Mouse (Mus musculus): ENCODE measurements around the gene Aldh3b3. TPM values are rescaled to one million over a fixed set of nuclear protein-coding genes. Genes with fewer than 3 reads are reported as not detected.

The Aldh3b3 gene
- polyA plus RNA-seq, 1 experiment from 2014 or later = not detected

DNA sequence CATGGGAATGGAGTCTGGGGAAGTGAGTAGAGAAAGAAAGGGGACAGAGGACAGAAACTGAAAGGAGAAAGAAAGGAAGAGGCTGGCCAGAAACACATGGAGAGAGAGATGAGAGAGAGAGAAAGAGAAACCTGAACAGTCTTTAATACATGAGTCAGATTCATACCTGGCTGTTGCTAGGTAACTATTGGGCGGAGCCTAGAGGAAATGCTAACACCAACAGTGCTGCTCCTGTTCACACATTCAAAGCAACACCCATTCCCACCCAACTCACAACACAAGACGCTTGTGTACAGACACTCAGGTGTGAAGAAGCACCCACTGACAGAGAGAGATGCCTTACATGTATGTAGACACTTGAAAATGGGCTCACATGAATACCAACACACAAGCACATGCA lies 17.4 kb downstream of the Aldh3b3 start:
- Histone ChIP-seq H3K27ac (replicated peaks; ENCODE audit: low read depth, low read length) (no peak overlapping the region), H3K4me3 (ENCODE audit: low read depth, low read length) (no peak overlapping the region), H3K36me3 (ENCODE audit: control insufficient read depth, insufficient read depth, low read length) (no peaks in the 10 kb centered on the region), H3K4me2 (ENCODE audit: low read depth, severe bottlenecking) (no peak overlapping the region), H3K4me1 (ENCODE audit: control insufficient read depth, insufficient read depth, low read length) (0 out of 2 replicates have a peak, but pooled peaks cover 2% of the 10 kb centered on the region), H3K9ac (ENCODE audit: low read length) (no peak overlapping the region), H3K9me3 (ENCODE audit: control insufficient read depth, low read length) (no peaks in the 10 kb centered on the region), H3K27me3 (ENCODE audit: control insufficient read depth, insufficient read depth, low read length) (no peaks in the 10 kb centered on the region)
- 69% methylated on average over 2 of the region's 2 CpGs for WGBS
- no peak for ATAC-seq (ENCODE audit: insufficient number of reproducible peaks, low FRiP score, low TSS enrichment, low read depth)
- no peak for DNase-seq (ENCODE audit: low spot score)

DNA sequence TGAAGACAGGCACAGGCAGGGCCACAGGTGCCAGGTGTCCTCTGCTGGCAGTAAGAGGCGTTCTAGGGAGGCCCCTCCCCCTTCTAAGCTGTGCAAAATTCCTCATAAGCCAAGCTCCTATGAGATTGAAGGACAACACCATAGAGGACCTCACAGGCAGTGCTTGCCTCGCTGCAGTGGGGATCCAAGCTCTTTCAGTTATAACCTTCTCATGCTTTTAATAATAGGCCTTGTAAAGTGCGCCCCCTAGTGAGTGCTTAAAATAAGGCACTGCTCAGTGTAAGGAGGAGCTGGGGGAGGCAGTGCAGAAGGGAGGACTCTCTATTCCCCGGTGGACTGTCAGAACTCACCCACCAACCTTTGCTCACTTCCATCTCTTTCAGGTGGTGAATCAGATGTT lies 21.9 kb downstream of the Aldh3b3 start:
- Histone ChIP-seq H3K9me3 (ENCODE audit: control insufficient read depth, low read length) (no peaks in the 10 kb centered on the region), H3K27ac (replicated peaks; ENCODE audit: low read depth, low read length) (no peak overlapping the region), H3K4me3 (ENCODE audit: low read depth, low read length) (no peak overlapping the region), H3K4me1 (ENCODE audit: control insufficient read depth, insufficient read depth, low read length) (0 out of 2 replicates have a peak, but pooled peaks cover 2% of the 10 kb centered on the region), H3K27me3 (ENCODE audit: control insufficient read depth, insufficient read depth, low read length) (no peaks in the 10 kb centered on the region), H3K36me3 (ENCODE audit: control insufficient read depth, insufficient read depth, low read length) (no peaks in the 10 kb centered on the region), H3K9ac (ENCODE audit: low read length) (no peak overlapping the region), H3K4me2 (ENCODE audit: low read depth, severe bottlenecking) (no peak overlapping the region)
- ATAC-seq (ENCODE audit: insufficient number of reproducible peaks, low FRiP score, low TSS enrichment, low read depth) = peak; percentile 69; the same call in 1 of the 2 replicates
- 9% methylated on average over 4 of the region's 4 CpGs for WGBS
- peak; percentile 86 for DNase-seq (ENCODE audit: low spot score)

- H3K27ac ChIP-seq (replicated peaks; ENCODE audit: low read depth, low read length) = no peak overlapping the region
- H3K27me3 ChIP-seq (ENCODE audit: control insufficient read depth, insufficient read depth, low read length) = no peaks in the 10 kb centered on the region
- H3K4me3 ChIP-seq (ENCODE audit: low read depth, low read length) = no peak overlapping the region
- WGBS = 69% methylated on average over 9 of the region's 9 CpGs
- H3K4me1 ChIP-seq (ENCODE audit: control insufficient read depth, insufficient read depth, low read length) = 0 out of 2 replicates have a peak, but pooled peaks cover 4% of the 10 kb centered on the region
- ATAC-seq (ENCODE audit: insufficient number of reproducible peaks, low FRiP score, low TSS enrichment, low read depth) = no peak
- H3K9ac ChIP-seq (ENCODE audit: low read length) = no peak overlapping the region
- H3K36me3 ChIP-seq (ENCODE audit: control insufficient read depth, insufficient read depth, low read length) = no peaks in the 10 kb centered on the region
- no peak overlapping the region for H3K4me2 ChIP-seq (ENCODE audit: low read depth, severe bottlenecking)
- no peaks in the 10 kb centered on the region for H3K9me3 ChIP-seq (ENCODE audit: control insufficient read depth, low read length)
- no peak for DNase-seq (ENCODE audit: low spot score)
Observed at GRCm38 (mm10) chr19:3980917-3981316, 22.5 kb downstream of the Aldh3b3 start.

DNA sequence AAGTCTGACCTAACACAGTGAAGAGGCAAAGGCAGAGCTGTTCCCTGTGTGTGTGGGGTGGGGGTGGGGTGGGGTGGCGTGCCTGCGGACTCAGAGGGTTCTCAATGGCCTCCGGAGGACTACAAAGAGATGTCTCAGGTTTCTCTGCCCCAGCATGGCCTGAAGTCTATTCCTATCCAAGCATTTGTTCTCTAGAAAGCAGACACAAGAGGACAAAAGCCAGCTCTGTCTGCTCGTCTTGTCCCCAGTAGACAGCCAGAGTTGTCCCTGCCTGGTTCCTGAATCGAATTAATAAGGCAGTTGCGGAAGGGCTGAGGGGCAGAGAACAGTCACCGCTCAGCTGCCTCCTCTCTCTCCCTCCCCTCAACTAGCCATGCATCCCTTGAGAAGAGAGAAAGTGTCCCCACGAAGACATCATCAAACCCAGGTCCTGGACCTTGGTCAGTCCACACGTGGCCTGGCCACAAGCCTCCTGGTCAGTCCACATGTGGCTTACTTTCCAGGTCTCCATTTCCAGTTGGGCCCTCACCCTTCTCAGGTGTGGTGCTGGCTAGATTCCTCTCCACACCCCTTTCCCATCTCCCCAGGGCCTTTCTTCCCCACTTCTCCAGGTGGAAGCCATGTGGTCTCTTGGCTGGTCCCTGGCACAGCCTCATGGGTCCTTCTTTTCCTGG lies 25.2 kb downstream of the Aldh3b3 start:
- Histone ChIP-seq H3K36me3 (ENCODE audit: control insufficient read depth, insufficient read depth, low read length) (no peaks in the 10 kb centered on the region), H3K27ac (replicated peaks; ENCODE audit: low read depth, low read length) (no peak overlapping the region; the same call in 1 of the 2 replicates), H3K9ac (ENCODE audit: low read length) (no peak overlapping the region), H3K4me3 (ENCODE audit: low read depth, low read length) (no peak overlapping the region), H3K9me3 (ENCODE audit: control insufficient read depth, low read length) (no peaks in the 10 kb centered on the region), H3K27me3 (ENCODE audit: control insufficient read depth, insufficient read depth, low read length) (no peaks in the 10 kb centered on the region), H3K4me1 (ENCODE audit: control insufficient read depth, insufficient read depth, low read length) (0 out of 2 replicates have a peak, but pooled peaks cover 6% of the 10 kb centered on the region), H3K4me2 (ENCODE audit: low read depth, severe bottlenecking) (no peak overlapping the region)
- ATAC-seq (ENCODE audit: insufficient number of reproducible peaks, low FRiP score, low TSS enrichment, low read depth) = no peak
- WGBS = 48% methylated on average over 9 of the region's 9 CpGs
- no peak for DNase-seq (ENCODE audit: low spot score)

DNA sequence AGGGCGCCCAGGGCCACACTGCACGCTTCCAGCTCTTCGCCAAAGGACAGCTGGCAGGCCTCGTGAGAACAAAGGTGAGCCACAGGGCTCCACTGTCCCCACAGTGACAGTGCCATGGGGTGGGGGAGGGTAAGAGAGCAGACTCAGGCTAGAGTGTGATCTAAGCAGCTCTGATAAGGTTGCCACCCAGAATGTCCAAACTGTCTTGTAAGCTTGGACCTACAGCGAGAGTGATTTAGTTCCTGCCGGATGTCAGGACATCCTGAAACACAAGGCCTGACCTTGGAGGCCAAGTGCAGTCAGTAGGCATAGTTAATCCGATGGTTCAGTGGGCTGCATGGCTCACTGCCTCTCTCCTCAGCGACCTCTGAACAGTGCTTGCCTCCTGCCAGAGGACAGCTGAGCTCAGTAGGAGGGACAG lies 26.8 kb downstream of the Aldh3b3 start:
- Histone ChIP-seq H3K9ac (ENCODE audit: low read length) (no peak overlapping the region; the same call in 1 of the 2 replicates), H3K4me1 (ENCODE audit: control insufficient read depth, insufficient read depth, low read length) (0 out of 2 replicates have a peak, but pooled peaks cover 6% of the 10 kb centered on the region), H3K27me3 (ENCODE audit: control insufficient read depth, insufficient read depth, low read length) (no peaks in the 10 kb centered on the region), H3K36me3 (ENCODE audit: control insufficient read depth, insufficient read depth, low read length) (no peaks in the 10 kb centered on the region), H3K4me2 (ENCODE audit: low read depth, severe bottlenecking) (no peak overlapping the region), H3K27ac (replicated peaks; ENCODE audit: low read depth, low read length) (no peak overlapping the region), H3K4me3 (ENCODE audit: low read depth, low read length) (no peak overlapping the region), H3K9me3 (ENCODE audit: control insufficient read depth, low read length) (no peaks in the 10 kb centered on the region)
- no peak for ATAC-seq (ENCODE audit: insufficient number of reproducible peaks, low FRiP score, low TSS enrichment, low read depth)
- 39% methylated on average over 8 of the region's 8 CpGs for WGBS
- DNase-seq (ENCODE audit: low spot score) = no peak

DNA sequence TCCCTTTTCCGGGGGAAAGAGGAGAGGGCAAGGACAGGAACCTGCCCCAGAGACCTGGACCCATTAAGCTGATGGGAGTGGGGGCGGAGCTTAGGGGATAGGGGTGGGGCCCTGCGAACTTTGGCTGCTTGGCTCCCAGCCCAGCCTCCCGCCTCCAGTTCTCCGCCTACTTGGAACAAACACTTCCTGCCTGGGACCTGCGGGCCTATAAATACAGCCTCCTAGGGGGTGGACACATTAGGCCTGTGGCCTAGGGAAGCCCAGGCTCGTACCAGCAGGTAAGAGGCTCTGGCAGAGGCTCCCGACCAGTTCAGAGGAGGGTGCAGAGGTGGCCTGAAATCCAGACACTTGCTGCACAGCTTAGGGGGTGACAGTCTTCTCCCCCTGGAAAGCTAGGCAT lies 27.9 kb downstream of the Aldh3b3 start, which contains the start of gene Acy3:
Gene Acy3, plus strand, starts transcription at position 237 of the 400 bp plus-strand sequence.
- Histone ChIP-seq H3K9ac (ENCODE audit: low read length) (no peak within 1 kb of the TSS), H3K4me3 (ENCODE audit: low read depth, low read length) (no peak within 1 kb of the TSS), H3K27me3 (ENCODE audit: control insufficient read depth, insufficient read depth, low read length) (no peaks in the 10 kb centered on the region), H3K27ac (replicated peaks; ENCODE audit: low read depth, low read length) (peak within 1 kb of the TSS; percentile 14; the same call in 1 of the 2 replicates), H3K9me3 (ENCODE audit: control insufficient read depth, low read length) (no peaks in the 10 kb centered on the region), H3K4me1 (ENCODE audit: control insufficient read depth, insufficient read depth, low read length) (0 out of 2 replicates have a peak, but pooled peaks cover 6% of the 10 kb centered on the region), H3K36me3 (ENCODE audit: control insufficient read depth, insufficient read depth, low read length) (no peaks in the 10 kb centered on the region), H3K4me2 (ENCODE audit: low read depth, severe bottlenecking) (no peak within 1 kb of the TSS)
- ATAC-seq (ENCODE audit: insufficient number of reproducible peaks, low FRiP score, low TSS enrichment, low read depth) (peak; percentile 42; the same call in 1 of the 2 replicates), DNase-seq (ENCODE audit: low spot score) (peak; percentile 69)
- 10% methylated on average over 8 of the region's 8 CpGs for WGBS

DNA sequence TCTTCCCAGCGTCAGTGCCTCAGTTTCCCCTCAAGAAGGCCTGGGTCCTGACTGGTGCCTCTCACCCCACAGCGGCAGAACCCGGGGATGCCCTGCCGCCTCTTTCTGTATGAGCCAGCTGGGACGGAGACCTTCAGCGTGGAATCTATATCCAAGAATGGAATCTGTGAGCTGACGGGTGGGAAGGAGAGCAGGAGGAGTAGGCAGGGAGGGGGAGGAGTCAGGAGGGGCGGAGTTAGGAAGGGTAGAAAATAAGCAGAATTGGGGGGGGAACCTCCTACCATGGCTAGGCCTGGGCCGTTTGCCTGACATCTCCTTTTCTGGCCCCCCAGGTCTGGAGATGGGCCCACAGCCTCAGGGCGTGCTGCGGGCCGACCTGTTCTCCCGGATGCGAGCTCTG lies 29.6 kb downstream of the Aldh3b3 start:
- Histone ChIP-seq H3K27me3 (ENCODE audit: control insufficient read depth, insufficient read depth, low read length) (no peaks in the 10 kb centered on the region), H3K9me3 (ENCODE audit: control insufficient read depth, low read length) (no peaks in the 10 kb centered on the region), H3K27ac (replicated peaks; ENCODE audit: low read depth, low read length) (no peak overlapping the region), H3K9ac (ENCODE audit: low read length) (no peak overlapping the region), H3K4me3 (ENCODE audit: low read depth, low read length) (no peak overlapping the region), H3K4me2 (ENCODE audit: low read depth, severe bottlenecking) (no peak overlapping the region), H3K36me3 (ENCODE audit: control insufficient read depth, insufficient read depth, low read length) (no peaks in the 10 kb centered on the region), H3K4me1 (ENCODE audit: control insufficient read depth, insufficient read depth, low read length) (0 out of 2 replicates have a peak, but pooled peaks cover 6% of the 10 kb centered on the region)
- no peak for ATAC-seq (ENCODE audit: insufficient number of reproducible peaks, low FRiP score, low TSS enrichment, low read depth)
- WGBS = 88% methylated on average over 14 of the region's 14 CpGs
- DNase-seq (ENCODE audit: low spot score) = no peak

GRCm38 (mm10) chr19:3988750-3989149 lies 30.3 kb downstream of the Aldh3b3 start:
- Histone ChIP-seq H3K4me2 (ENCODE audit: low read depth, severe bottlenecking) (no peak overlapping the region), H3K9me3 (ENCODE audit: control insufficient read depth, low read length) (no peaks in the 10 kb centered on the region), H3K4me3 (ENCODE audit: low read depth, low read length) (no peak overlapping the region), H3K27me3 (ENCODE audit: control insufficient read depth, insufficient read depth, low read length) (no peaks in the 10 kb centered on the region), H3K36me3 (ENCODE audit: control insufficient read depth, insufficient read depth, low read length) (no peaks in the 10 kb centered on the region), H3K9ac (ENCODE audit: low read length) (no peak overlapping the region), H3K4me1 (ENCODE audit: control insufficient read depth, insufficient read depth, low read length) (0 out of 2 replicates have a peak, but pooled peaks cover 6% of the 10 kb centered on the region), H3K27ac (replicated peaks; ENCODE audit: low read depth, low read length) (no peak overlapping the region)
- DNase-seq (ENCODE audit: low spot score) (no peak), ATAC-seq (ENCODE audit: insufficient number of reproducible peaks, low FRiP score, low TSS enrichment, low read depth) (no peak)
- WGBS = 86% methylated on average over 4 of the region's 4 CpGs
